ENCODE assay signal across 14 mouse cellular contexts in the genomic region with DNA sequence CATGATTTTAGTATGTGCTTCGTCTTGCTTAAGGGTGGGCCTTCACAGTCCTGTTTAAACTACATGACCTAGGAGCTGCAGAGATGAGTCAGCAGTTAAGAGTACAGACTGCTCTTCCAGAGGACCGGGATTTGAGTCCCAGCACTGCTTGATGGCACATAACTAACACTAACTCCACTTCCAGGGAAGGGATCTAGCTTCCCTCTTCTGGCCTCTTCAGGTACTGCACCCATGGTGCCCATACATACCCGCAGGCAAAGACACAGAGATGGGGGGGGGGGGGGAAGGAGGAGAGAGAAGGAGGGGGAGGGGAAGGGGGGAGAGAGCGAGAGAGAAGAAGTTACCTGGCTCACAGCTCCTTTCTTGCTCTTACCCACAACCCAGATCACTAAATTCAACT.
DNase-seq lines count a peak whose midpoint lies in the region; ATAC-seq and TF ChIP-seq lines count a peak whose summit lies in the region.
"Had no signal": no experiment of that assay in that cellular context is flagged by ENCODE, and none has a peak within 500 bp of the region (broad histone marks: within the 10 kb centered on the region; RNA-seq: fewer than 3 reads in every experiment).

No protein-coding gene starts in this region.

- 98% methylated on average over 4 of the region's 4 CpGs for WGBS in kidney, adult 2 months

- H3K36me3 ChIP-seq in kidney, adult 2 months (ENCODE audit: control insufficient read depth, insufficient read depth, low read length), result no peaks in the 10 kb centered on the region
- H3K36me3 ChIP-seq: heart, embryonic 12.5 days; hindbrain, embryonic 15.5 days; liver, embryonic 15.5 days; neural tube, embryonic 12.5 days had no signal

- no peak overlapping the region for H3K4me3 ChIP-seq in kidney, adult 2 months (ENCODE audit: insufficient read depth, low read depth, low read length)
- H3K4me3 ChIP-seq: heart, embryonic 12.5 days; hindbrain, embryonic 15.5 days; liver, embryonic 15.5 days; neural tube, embryonic 12.5 days had no signal

- no peak for DNase-seq in kidney, adult 2 months
- no peak for DNase-seq in kidney, postnatal 10 days
- peak; percentile 12 for DNase-seq in thymus, postnatal 14 days
- no peak for DNase-seq in thymus, postnatal 0 days (ENCODE audit: low spot score)
- peak; percentile 75 for DNase-seq in ZHBTc4 (ENCODE audit: low read depth, low spot score)
- no peak for DNase-seq in adrenal gland, postnatal 25 days
- DNase-seq in gastrocnemius, postnatal 4 days (ENCODE audit: low spot score in 2 of 2), result no peak
- DNase-seq: adrenal gland, adult 8-10 months; right cerebral cortex, postnatal 14 days had no signal

- TF ChIP-seq POLR2A in kidney, adult 2 months (IDR thresholded peaks at IDR 0.05; ENCODE audit: low read depth, low read length), result no peak

- H3K27ac ChIP-seq in kidney, adult 2 months (ENCODE audit: insufficient read depth, low read depth, low read length), result no peak overlapping the region
- H3K27ac ChIP-seq: liver, embryonic 15.5 days had no signal

- H3K27me3 ChIP-seq in kidney, adult 2 months (replicated peaks; ENCODE audit: control insufficient read depth, insufficient read depth, low read length), result no peaks in the 10 kb centered on the region
- H3K27me3 ChIP-seq: heart, embryonic 12.5 days; hindbrain, embryonic 15.5 days; neural tube, embryonic 12.5 days had no signal

- TF ChIP-seq CTCF in kidney, adult 2 months (conservative IDR thresholded peaks at IDR 0.05; ENCODE audit: insufficient read depth, insufficient read length, low read depth, low read length), result 0 out of 2 replicates have a peak, but pooled peaks have one; percentile 15

- ATAC-seq in neutrophil, adult 5-6 weeks (ENCODE audit: extremely low read depth, insufficient number of reproducible peaks, low FRiP score, poor library complexity, severe bottlenecking), result 0 out of 2 replicates have a peak, but pooled peaks have one; percentile 23

- H3K4me1 ChIP-seq in kidney, adult 2 months (ENCODE audit: control insufficient read depth, insufficient read depth, low read length), result no peaks in the 10 kb centered on the region
- H3K4me1 ChIP-seq: heart, embryonic 12.5 days had no signal

Comparison
In these comparisons a context has a peak if more than half of its experiments do, and no peak if none do; other contexts are left out.
1. DNase-seq: peak in thymus, postnatal 14 days (single experiment) and ZHBTc4 (single experiment); none in kidney, adult 2 months (single experiment), kidney, postnatal 10 days (single experiment), thymus, postnatal 0 days (single experiment), adrenal gland, postnatal 25 days (single experiment) and gastrocnemius, postnatal 4 days (0 of 2).